ENCODE assay signal across 21 mouse cellular contexts in genomic region chr10:84397276-84397675, GRCm38 (mm10). TPM values are rescaled to one million over a fixed set of nuclear protein-coding genes. Genes with fewer than 3 reads are reported as not detected.
DNase-seq lines count a peak whose midpoint lies in the region; ATAC-seq and TF ChIP-seq lines count a peak whose summit lies in the region.
"Had no signal": no experiment of that assay in that cellular context is flagged by ENCODE, and none has a peak within 500 bp of the region (broad histone marks: within the 10 kb centered on the region; RNA-seq: fewer than 3 reads in every experiment).

No protein-coding gene starts in this region.

- peak overlapping the region; percentile 86 for H3K27ac ChIP-seq in gastrocnemius, adult 2 months
- H3K27ac ChIP-seq in layer of hippocampus, adult 2 months, result peak overlapping the region; percentile 83
- H3K27ac ChIP-seq in embryonic fibroblast, embryonic 13.5 days (ENCODE audit: insufficient read depth, low read length), result peak overlapping the region; percentile 91
- no peak overlapping the region for H3K27ac ChIP-seq in forebrain, embryonic 14.5 days (ENCODE audit: low read depth, low read length)
- H3K27ac ChIP-seq: embryonic facial prominence, embryonic 15.5 days; forebrain, embryonic 12.5 days; midbrain, embryonic 10.5 days; neural tube, embryonic 12.5 days had no signal

- peaks cover 47% of the 10 kb centered on the region for H3K4me1 ChIP-seq in embryonic fibroblast, embryonic 13.5 days (ENCODE audit: control insufficient read depth, insufficient read depth, low read length)
- peaks cover 41% of the 10 kb centered on the region for H3K4me1 ChIP-seq in forebrain, embryonic 14.5 days (ENCODE audit: control insufficient read depth, insufficient read depth, low read length)

- peak; percentile 10; the same call in 1 of the 2 replicates for TF ChIP-seq CTCF in gastrocnemius, adult 2 months (IDR thresholded peaks at IDR 0.05)
- no peak for TF ChIP-seq CTCF in layer of hippocampus, adult 2 months (conservative IDR thresholded peaks at IDR 0.05)
- no peak for TF ChIP-seq CTCF in embryonic fibroblast, embryonic 13.5 days (IDR thresholded peaks at IDR 0.05; ENCODE audit: borderline replicate concordance, insufficient read depth, low read length)

- peak; percentile 80 for DNase-seq in gastrocnemius, adult 2 months
- DNase-seq in gastrocnemius, postnatal 4 days (ENCODE audit: low spot score in 2 of 2), result no peak
- DNase-seq in layer of hippocampus, adult 2 months (ENCODE audit: low spot score in 2 of 2), result no peak
- DNase-seq in layer of hippocampus, postnatal 25 days (ENCODE audit: extremely low spot score in 1 of 2, low spot score in 1 of 2), result no peak
- DNase-seq in skeletal muscle tissue, adult 2 months (ENCODE audit: low read depth, low spot score), result peak; percentile 76
- DNase-seq in forebrain, embryonic 14.5 days (ENCODE audit: low spot score), result no peak
- DNase-seq: B cell, adult 2 months; cerebellum, postnatal 10 days; embryo, embryonic 11 days; kidney, adult 9 months; liver, postnatal 0 days; lung, postnatal 36 days; thymus, postnatal 36 days had no signal

- WGBS in forebrain, embryonic 14.5 days, result 90% methylated on average over 4 of the region's 4 CpGs

- peak overlapping the region; percentile 51 for H3K4me3 ChIP-seq in gastrocnemius, adult 2 months
- no peak overlapping the region for H3K4me3 ChIP-seq in layer of hippocampus, adult 2 months
- no peak overlapping the region for H3K4me3 ChIP-seq in embryonic fibroblast, embryonic 13.5 days (ENCODE audit: insufficient read depth, low read length)
- no peak overlapping the region for H3K4me3 ChIP-seq in forebrain, embryonic 14.5 days (ENCODE audit: low read depth, low read length)
- H3K4me3 ChIP-seq: embryonic facial prominence, embryonic 15.5 days; forebrain, embryonic 12.5 days; limb, embryonic 15.5 days; midbrain, embryonic 10.5 days; neural tube, embryonic 12.5 days had no signal

- ATAC-seq in forebrain, embryonic 14.5 days, result no peak
- ATAC-seq: activated CD4-positive, CD25-positive, alpha-beta regulatory T cell, adult 4 months; liver, postnatal 0 days; Patski had no signal

- no peaks in the 10 kb centered on the region for H3K27me3 ChIP-seq in forebrain, embryonic 14.5 days (replicated peaks; ENCODE audit: control insufficient read depth, insufficient read depth, low read length)
- H3K27me3 ChIP-seq: embryonic facial prominence, embryonic 15.5 days; forebrain, embryonic 12.5 days; limb, embryonic 15.5 days; neural tube, embryonic 12.5 days; Patski had no signal

- H3K9me3 ChIP-seq in forebrain, embryonic 14.5 days (replicated peaks; ENCODE audit: control insufficient read depth, low read length), result no peaks in the 10 kb centered on the region
- H3K9me3 ChIP-seq: embryonic facial prominence, embryonic 15.5 days; forebrain, embryonic 12.5 days; limb, embryonic 15.5 days; midbrain, embryonic 10.5 days; neural tube, embryonic 12.5 days had no signal

- H3K4me2 ChIP-seq in forebrain, embryonic 14.5 days (ENCODE audit: low read length), result no peak overlapping the region
- H3K4me2 ChIP-seq: embryonic facial prominence, embryonic 15.5 days; forebrain, embryonic 12.5 days; limb, embryonic 15.5 days; neural tube, embryonic 12.5 days had no signal

- no peak overlapping the region for H3K9ac ChIP-seq in forebrain, embryonic 14.5 days (ENCODE audit: low read length)
- H3K9ac ChIP-seq: embryonic facial prominence, embryonic 15.5 days; forebrain, embryonic 12.5 days; limb, embryonic 15.5 days; liver, postnatal 0 days; neural tube, embryonic 12.5 days had no signal

- intact Hi-C loops in gastrocnemius, adult 2 months (cut with DNase I), result loop anchor here (5.0 kb wide), 1 partner anchor 40 kb away; no protein-coding TSS in a partner anchor

- 0 out of 2 replicates have a peak, but pooled peaks cover 2% of the 10 kb centered on the region for H3K36me3 ChIP-seq in forebrain, embryonic 14.5 days (ENCODE audit: control insufficient read depth, insufficient read depth, low read length)
- H3K36me3 ChIP-seq: embryonic facial prominence, embryonic 15.5 days; neural tube, embryonic 12.5 days had no signal

- TF ChIP-seq POLR2A in embryonic fibroblast, embryonic 13.5 days (IDR thresholded peaks at IDR 0.05; ENCODE audit: low read depth, low read length), result no peak

RNA-seq across cellular contexts. Expression of gene Nuak1, which starts 43.1 kb away (rescaled TPM):
- total RNA-seq in gastrocnemius, adult 2 months (2021), result 10 to 100 TPM; 21.4 to 31.0 TPM
- 10 to 100 TPM; 19.9 to 20.7 TPM for total RNA-seq in gastrocnemius, postnatal 4 days (2021)
- 10 to 100 TPM; 47.9 to 51.4 TPM for total RNA-seq in layer of hippocampus, adult 2 months (2021)
- 10 to 100 TPM; 50.0 to 53.4 TPM for total RNA-seq in layer of hippocampus, postnatal 25 days (2021)
- 74.3 and 84.1 TPM in 2 replicates for polyA plus RNA-seq in embryonic fibroblast, embryonic 13.5 days (2011; ENCODE audit: insufficient read length, low read depth, missing spikeins)
- polyA plus RNA-seq in forebrain, embryonic 14.5 days (2014; fragmentation: Nextera tagmentation; extraction: Ambion mirVana), result 12.6 and 12.9 TPM in 2 replicates
- polyA plus RNA-seq: activated CD4-positive, CD25-positive, alpha-beta regulatory T cell, adult 4 months had no signal

Comparison
In these comparisons a context has a peak if more than half of its experiments do, and no peak if none do; other contexts are left out.
1. DNase-seq: peak in gastrocnemius, adult 2 months (single experiment) and skeletal muscle tissue, adult 2 months (single experiment); none in gastrocnemius, postnatal 4 days (0 of 2), layer of hippocampus, adult 2 months (0 of 2), layer of hippocampus, postnatal 25 days (0 of 2) and forebrain, embryonic 14.5 days (single experiment).